Mouse (Mus musculus) liver, postnatal 0 days (tissue): ENCODE results near the gene Tnfrsf11a.

ENCODE experiments used
- CTCF ChIP-seq: sonication (generic); IDR thresholded peaks from 2 replicates; pipeline ENCODE4 v1.5.1; 2016; ENCODE audit warnings: antibody characterized with exemption, low read depth
- EP300 ChIP-seq: IDR thresholded peaks from 2 replicates; pipeline ENCODE4 v1.6.1; 2016; ENCODE audit warnings: antibody characterized with exemption, low read depth, mild to moderate bottlenecking

DNA sequence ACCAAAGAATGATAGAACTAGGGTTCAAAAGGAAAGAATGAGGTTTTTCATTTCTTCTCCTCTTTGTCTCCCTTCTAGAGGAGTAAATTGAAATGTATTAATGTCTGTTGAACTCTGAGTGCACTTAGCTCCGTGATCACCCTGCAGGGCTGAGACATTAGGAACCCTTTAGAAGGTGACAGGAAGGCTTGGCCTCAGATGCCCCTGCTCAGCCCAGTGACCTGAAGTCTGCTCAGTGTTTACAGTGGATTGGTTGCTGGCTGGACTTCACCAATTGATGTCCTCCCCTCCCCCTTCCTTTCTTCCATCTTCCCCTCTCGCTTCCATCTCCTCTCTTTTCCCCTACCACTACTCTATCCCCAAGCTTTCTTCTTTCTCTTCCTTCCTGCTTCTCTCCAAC lies 63.3 kb downstream of the Tnfrsf11a start:
- no peak for TF ChIP-seq CTCF
- TF ChIP-seq EP300: no peak
